Mouse (Mus musculus) olfactory bulb, adult 2 months (tissue): ENCODE results near the gene Scd2. TPM values are rescaled to one million over a fixed set of nuclear protein-coding genes. Genes with fewer than 3 reads are reported as not detected.
A peak's percentile ranks its signal among the peaks of the same experiment; 100 is the strongest.
"Not testable (repeated sequence)": the region's sequence is repeated elsewhere in the genome, so short reads cannot be mapped to it uniquely, and the experiment has no call there.

Experiments
- H3K27ac ChIP-seq: fragments of 200-500 bp; 2 replicates; pipeline ENCODE4 v1.5.1; 2012; ENCODE audit warnings: low read depth, low read length; ENCODE audit not compliant: insufficient read depth
- H3K4me1 ChIP-seq: fragments of 200-500 bp; 2 replicates; pipeline ENCODE4 v1.6.1; 2012; ENCODE audit warnings: low read length; ENCODE audit not compliant: control insufficient read depth, insufficient read depth
- H3K4me3 ChIP-seq: fragments of 200-500 bp; 2 replicates; pipeline ENCODE4 v1.5.1; 2012; ENCODE audit warnings: mild to moderate bottlenecking, low read depth, low read length, moderate library complexity; ENCODE audit not compliant: insufficient read depth
- CTCF ChIP-seq: fragments of 200-500 bp; IDR thresholded peaks from 2 replicates; pipeline ENCODE4 v1.5.1; 2012; ENCODE audit warnings: low read depth, mild to moderate bottlenecking, low read length, moderate library complexity; ENCODE audit not compliant: insufficient read depth
- POLR2A ChIP-seq: fragments of 200-500 bp; IDR thresholded peaks from 2 replicates; pipeline ENCODE4 v1.6.1; 2012; ENCODE audit warnings: mild to moderate bottlenecking, low read depth, low read length, moderate library complexity; ENCODE audit not compliant: insufficient read depth
- WGBS: fragments of 180-500 bp; shearing (Covaris S2); methylation state at CpG from one replicate; pipeline ENCODE4 v1.1.7; 2018; 5-methylcytosine and 5-hydroxymethylcytosine counted together
- polyA plus RNA-seq: library from polyadenylated mRNA; stranded (reverse); fragments of >200 nt; gene quantifications from 2 replicates; pipeline ENCODE4 v1.2.4, GENCODE M21; 2012; ENCODE audit warnings: low replicate concordance; ENCODE audit not compliant: missing spikeins, insufficient read depth, insufficient read length

Gene Scd2
- polyA plus RNA-seq, 1 experiment = 299 TPM

DNA sequence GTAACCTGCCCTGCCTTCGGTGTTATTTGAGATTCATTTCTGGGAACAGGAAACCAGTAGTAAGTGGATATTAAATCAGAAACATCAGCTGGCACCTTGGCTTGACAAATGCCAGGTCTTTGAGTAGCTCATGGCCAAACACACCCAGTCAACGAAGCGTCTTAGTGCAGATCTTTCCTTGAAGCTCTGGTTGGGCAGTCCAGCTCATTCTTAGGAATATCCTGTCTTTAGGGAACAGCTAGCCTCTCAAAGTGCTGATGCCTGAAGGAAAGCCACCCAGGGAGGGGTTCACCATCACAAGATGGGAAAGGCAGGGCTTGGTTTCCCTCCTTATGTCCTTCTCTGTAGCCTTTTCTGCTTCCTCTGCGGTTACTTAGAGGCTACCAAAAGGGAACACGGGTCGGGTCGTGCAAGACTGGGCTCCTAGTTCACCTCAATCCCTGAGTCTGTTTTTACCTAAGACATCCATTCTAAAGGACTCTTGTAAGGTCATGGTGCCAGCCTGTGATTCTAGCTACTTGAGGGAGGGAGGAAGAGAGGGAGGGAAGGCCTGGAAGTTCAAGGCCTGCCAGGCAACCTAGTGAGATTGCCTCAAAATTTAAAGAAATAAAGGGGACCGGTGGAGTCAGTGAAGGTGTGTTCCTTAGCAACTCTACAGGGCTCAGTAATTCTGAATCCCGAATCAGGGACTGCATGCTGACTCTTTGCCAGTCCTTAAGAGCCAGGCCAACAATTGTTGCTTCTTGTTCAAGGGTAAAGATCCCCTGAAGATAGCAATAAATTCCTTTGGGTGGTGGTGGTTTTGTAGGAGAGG, 13.8 kb downstream of the Scd2 start:
- 65% methylated on average over 9 of the region's 9 CpGs for WGBS
- H3K27ac ChIP-seq = no peak overlapping the region

DNA sequence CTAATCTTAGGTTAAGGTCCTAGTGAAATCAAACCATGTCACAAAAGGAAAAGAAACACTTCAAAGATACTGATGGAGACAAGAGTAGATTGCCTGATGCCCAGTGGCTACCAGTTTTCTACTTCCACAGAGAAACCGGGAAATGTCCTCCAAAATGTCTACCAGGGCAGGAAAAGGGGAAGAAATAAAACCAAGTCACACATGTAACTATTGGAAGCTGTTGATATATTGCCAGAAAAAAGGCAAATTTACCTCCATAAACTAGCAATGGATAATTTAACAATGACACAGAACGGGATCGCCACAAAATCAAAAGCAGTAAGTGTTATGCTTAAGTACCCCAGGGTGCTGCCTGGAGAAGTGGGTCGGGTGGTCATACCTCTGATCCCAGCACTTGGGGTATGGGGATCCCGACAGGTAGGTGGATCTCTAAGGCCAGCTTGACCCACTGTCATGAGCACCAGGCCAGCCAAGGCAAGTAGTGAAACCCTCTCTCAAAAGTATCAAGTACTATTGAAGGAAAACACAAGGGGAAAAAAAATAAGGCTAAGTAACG, 14.5 kb downstream of the Scd2 start:
- TF ChIP-seq CTCF (no peak), POLR2A (no peak)
- Histone ChIP-seq H3K4me1 (peaks cover 28% of the 10 kb centered on the region), H3K4me3 (no peak overlapping the region), H3K27ac (no peak overlapping the region)
- 68% methylated on average over 6 of the region's 6 CpGs for WGBS

More for the DNA sequence above, 13.8 kb downstream of the Scd2 start:
- peaks cover 33% of the 10 kb centered on the region for H3K4me1 ChIP-seq
- no peak overlapping the region for H3K4me3 ChIP-seq
- TF ChIP-seq POLR2A = no peak
- no peak for TF ChIP-seq CTCF

DNA sequence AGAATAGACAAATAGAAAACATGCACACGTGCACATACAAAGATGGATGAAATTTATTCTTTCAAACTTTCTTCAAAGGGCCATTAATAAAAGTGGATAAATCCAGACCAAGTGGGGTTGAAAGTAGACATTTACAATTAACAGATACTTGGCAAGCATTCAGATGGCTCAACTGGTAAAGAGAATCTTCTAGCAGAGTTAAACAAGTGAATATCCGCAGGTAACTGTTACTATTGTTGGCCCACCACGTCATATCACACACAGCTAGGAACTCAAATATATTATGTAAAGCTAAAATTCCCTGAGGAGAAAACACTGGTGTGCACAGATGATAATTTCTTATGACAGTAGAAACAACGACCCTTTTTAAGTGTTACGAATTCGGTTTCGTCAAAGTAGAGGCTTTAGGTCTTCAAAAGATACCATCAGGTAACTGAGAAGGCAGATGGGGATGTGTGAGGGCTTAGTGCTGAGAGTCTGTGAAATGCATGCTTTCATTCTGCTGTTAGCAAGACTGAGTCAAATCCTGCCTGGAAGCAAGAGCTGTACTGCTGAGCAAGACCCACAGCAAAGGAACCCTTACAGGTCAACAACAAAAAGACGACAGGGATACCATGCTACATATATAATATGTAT, 15.3 kb downstream of the Scd2 start:
- TF ChIP-seq POLR2A (no peak), CTCF (no peak)
- peaks cover 26% of the 10 kb centered on the region for H3K4me1 ChIP-seq
- 82% methylated on average over 8 of the region's 8 CpGs for WGBS
- H3K4me3 ChIP-seq = no peak overlapping the region
- H3K27ac ChIP-seq = no peak overlapping the region

DNA sequence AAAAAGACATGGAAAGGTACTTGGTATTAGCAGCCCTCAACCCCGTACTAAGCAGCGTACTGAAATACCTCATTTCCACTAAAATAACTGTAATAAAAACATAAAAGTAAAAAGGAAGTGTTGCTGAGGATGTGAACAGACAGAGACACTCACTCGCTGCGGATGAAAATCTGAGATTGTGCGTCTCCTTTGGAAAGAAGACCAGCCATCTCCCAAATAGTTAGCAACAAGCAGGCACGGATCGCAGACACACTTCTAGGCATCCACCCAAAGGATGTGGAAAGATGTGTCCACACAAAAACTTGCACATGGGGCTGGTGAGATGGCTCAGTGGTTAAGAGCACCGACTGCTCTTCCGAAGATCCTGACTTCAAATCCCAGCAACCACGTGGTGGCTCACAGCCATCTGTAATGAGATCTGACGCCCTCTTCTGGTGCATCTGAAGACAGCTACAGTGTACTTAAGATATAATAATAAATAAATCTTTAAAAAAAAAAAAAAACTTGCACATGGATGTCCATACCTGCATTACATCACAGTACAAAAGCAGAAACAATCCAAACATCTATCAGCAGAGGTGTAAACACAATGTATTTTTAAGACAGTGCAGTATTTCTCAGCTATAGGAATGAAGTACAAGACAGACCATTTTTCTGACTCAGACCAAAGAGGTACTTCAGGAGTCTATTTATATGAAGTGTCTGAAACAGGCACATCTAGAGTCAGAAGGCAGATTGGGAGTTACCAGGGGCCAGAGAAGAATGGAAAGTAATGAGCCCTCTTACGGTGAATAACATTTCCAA, 16.1 kb downstream of the Scd2 start:
- no peak overlapping the region for H3K4me3 ChIP-seq
- H3K27ac ChIP-seq = no peak overlapping the region
- TF ChIP-seq POLR2A = no peak
- TF ChIP-seq CTCF = no peak
- WGBS = 76% methylated on average over 12 of the region's 12 CpGs
- H3K4me1 ChIP-seq = peaks cover 24% of the 10 kb centered on the region

DNA sequence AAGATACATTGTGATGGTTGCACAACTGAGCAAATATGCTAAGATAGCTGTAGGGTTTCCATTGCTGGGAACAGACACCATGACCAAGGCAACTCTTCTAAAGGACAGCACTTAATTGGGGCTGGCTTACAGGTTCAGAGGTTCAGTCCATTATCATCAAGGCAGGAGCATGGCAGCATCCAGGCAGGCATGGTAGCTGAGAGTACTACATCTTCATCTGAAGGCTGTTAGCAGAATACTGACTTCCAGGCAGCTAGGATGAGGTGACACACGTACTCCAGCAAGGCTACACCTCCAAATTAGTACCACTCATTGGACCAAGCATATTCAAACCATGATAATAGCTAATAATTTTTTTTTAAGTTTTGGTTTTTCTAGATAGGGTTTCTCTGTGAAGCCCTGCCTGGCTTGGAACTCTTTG, 16.7 kb downstream of the Scd2 start:
- WGBS = 84% methylated on average over 1 of the region's 1 CpGs
- H3K4me3 ChIP-seq, H3K27ac ChIP-seq: not testable (repeated sequence)
- H3K4me1 ChIP-seq = peaks cover 20% of the 10 kb centered on the region

DNA sequence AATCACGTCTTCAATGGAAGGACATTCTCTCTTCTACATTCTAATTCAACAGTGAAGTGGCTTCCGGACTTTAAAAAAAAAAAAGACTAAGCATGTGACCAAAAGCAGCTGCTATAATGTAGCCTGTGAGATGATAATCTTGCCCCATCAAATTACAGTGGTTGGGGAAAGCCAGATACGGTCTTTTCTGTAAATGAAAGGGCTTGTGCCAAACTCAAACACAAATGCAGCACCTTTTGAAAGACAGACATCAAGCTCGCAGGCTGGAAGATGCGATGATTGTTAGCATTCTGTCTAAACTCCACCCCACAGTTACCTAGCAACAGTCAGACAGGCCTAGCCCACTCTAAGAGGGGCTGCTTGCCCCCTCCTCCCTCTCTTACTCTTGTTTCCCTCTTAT, 17.3 kb downstream of the Scd2 start:
- Histone ChIP-seq H3K27ac (peak overlapping the region; percentile 70), H3K4me3 (no peak overlapping the region), H3K4me1 (peaks cover 16% of the 10 kb centered on the region)
- 38% methylated on average over 5 of the region's 5 CpGs for whole genome bisulfite sequencing
- TF ChIP-seq POLR2A (no peak), CTCF (no peak)

DNA sequence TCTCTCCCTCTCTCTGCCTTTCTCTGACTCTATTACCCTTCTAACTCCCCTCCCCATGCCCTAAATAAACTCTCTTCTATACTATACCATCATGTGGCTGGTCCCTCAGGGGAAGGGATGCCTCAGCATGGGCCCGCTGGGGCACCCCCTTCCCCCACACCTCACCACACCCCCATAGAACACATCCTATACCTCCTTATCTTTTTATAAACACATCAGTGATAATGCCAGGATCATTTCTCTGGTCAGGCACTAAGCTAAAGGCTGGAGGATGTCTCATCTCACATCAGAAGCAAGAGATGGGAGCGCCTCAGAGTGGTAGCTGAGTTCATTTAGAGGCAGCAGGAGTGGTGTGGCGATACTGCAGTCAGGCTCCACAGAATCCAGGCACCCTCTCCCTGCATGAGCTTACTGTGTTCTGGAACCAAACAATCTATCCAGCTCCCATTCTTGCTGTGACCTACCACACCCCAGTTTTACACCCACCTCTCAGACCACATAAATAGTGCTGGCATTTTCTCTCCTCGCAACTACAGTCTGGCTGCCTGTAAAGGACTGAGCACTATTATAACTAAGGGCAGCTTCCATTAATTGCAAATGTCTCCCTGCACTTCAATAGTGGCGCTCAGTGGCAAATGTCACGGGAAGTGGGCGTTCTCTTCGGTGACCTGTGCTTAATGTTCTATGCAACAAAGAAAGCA, 18.0 kb downstream of the Scd2 start:
- 43% methylated on average over 8 of the region's 8 CpGs for WGBS
- H3K27ac ChIP-seq = peak overlapping the region; percentile 70
- no peak for TF ChIP-seq CTCF
- no peak for TF ChIP-seq POLR2A

DNA sequence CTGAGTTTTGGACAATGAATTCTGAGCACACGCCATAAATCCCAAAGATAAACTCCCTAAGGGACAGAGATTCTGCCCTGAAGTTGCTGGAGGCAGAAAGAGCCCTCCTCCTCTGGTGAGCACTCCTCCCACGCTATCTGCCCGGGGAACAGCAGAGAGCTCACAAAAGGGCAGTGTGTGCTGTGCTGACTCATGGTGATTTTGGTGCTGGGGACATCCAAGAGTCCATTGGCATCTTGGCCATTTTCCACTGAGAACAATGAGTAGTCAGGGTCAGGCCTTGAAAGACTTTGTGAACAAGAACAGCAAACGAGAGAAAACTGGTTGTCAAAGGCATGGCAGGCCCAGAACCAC, 18.5 kb downstream of the Scd2 start:
- no peak for TF ChIP-seq POLR2A
- no peak for TF ChIP-seq CTCF
- Histone ChIP-seq H3K4me3 (no peak overlapping the region), H3K4me1 (peaks cover 20% of the 10 kb centered on the region), H3K27ac (peak overlapping the region; percentile 70)
- 25% methylated on average over 4 of the region's 4 CpGs for WGBS

More for the DNA sequence above, 18.0 kb downstream of the Scd2 start:
- H3K4me3 ChIP-seq = no peak overlapping the region
- H3K4me1 ChIP-seq = peaks cover 16% of the 10 kb centered on the region
